Mouse (Mus musculus): ENCODE results near the gene Nsrp1.

GRCm38 (mm10) chr11:77042816-77043215 is 35.4 kb downstream of the Nsrp1 start:
- no peak for TF ChIP-seq TCF12 (IDR thresholded peaks at IDR 0.05; ENCODE audit: low read depth, low read length)
- TF ChIP-seq POLR2AphosphoS2 (IDR thresholded peaks at IDR 0.05; ENCODE audit: low read depth, low read length), result no peak
- TF ChIP-seq POLR2A (IDR thresholded peaks at IDR 0.05; ENCODE audit: low read depth, low read length), result no peak

Measured in CH12.LX (cell line).